In genomic region chr16:10979064-10979803, GRCm38 (mm10) we compare ENCODE assay signal across 8 mouse cellular contexts.
A peak's percentile ranks its signal among the peaks of the same experiment; 100 is the strongest.
DNase-seq lines count a peak whose midpoint lies in the region; ATAC-seq lines count a peak whose summit lies in the region.

No protein-coding gene starts in this region.

- H3K27me3 ChIP-seq in heart, embryonic 13.5 days (replicated peaks): no peaks in the 10 kb centered on the region
- H3K27me3 ChIP-seq in heart, embryonic 11.5 days (ENCODE audit: control insufficient read depth, insufficient read depth, low read length): no peaks in the 10 kb centered on the region
- no peaks in the 10 kb centered on the region for H3K27me3 ChIP-seq in limb, embryonic 10.5 days (ENCODE audit: low read depth, poor library complexity, severe bottlenecking)

- no peak overlapping the region for H3K4me3 ChIP-seq in heart, embryonic 13.5 days
- H3K4me3 ChIP-seq in heart, embryonic 11.5 days (ENCODE audit: low read depth, low read length): no peak overlapping the region
- no peak overlapping the region for H3K4me3 ChIP-seq in limb, embryonic 10.5 days

- WGBS in heart, embryonic 13.5 days: 60% methylated on average over 11 of the region's 11 CpGs
- WGBS in heart, embryonic 11.5 days (ENCODE audit: insufficient replicate concordance): 72% methylated on average over 11 of the region's 11 CpGs
- WGBS in limb, embryonic 10.5 days: 77% methylated on average over 11 of the region's 11 CpGs

- no peak for ATAC-seq in heart, embryonic 13.5 days (ENCODE audit: extremely low read depth, insufficient number of reproducible peaks, low FRiP score, low TSS enrichment)
- ATAC-seq in heart, embryonic 11.5 days (replicated peaks; ENCODE audit: insufficient number of reproducible peaks, low FRiP score, low TSS enrichment): no peak

- no peak overlapping the region for H3K9ac ChIP-seq in heart, embryonic 13.5 days
- H3K9ac ChIP-seq in heart, embryonic 11.5 days (ENCODE audit: low read depth, low read length): no peak overlapping the region

- peak; percentile 14 for DNase-seq in thymus, postnatal 14 days
- no peak for DNase-seq in thymus, postnatal 4 days
- no peak for DNase-seq in limb, embryonic 10.5 days (ENCODE audit: low spot score)
- no peak for DNase-seq in adrenal gland, postnatal 36 days
- DNase-seq in ovary, postnatal 14 days (ENCODE audit: low spot score): no peak
- no peak for DNase-seq in gastrocnemius, adult 18-20 months (ENCODE audit: low spot score)

- H3K4me1 ChIP-seq in heart, embryonic 13.5 days: peaks cover 56% of the 10 kb centered on the region
- H3K4me1 ChIP-seq in heart, embryonic 11.5 days (ENCODE audit: control insufficient read depth, insufficient read depth, low read length): peaks cover 22% of the 10 kb centered on the region
- H3K4me1 ChIP-seq in limb, embryonic 10.5 days: peaks cover 32% of the 10 kb centered on the region

- 0 out of 2 replicates have a peak overlapping the region, but pooled peaks have one; percentile 28 for H3K27ac ChIP-seq in heart, embryonic 13.5 days (replicated peaks)
- no peak overlapping the region for H3K27ac ChIP-seq in heart, embryonic 11.5 days (ENCODE audit: low read depth, low read length)
- peak overlapping the region; percentile 15; the same call in 1 of the 2 replicates for H3K27ac ChIP-seq in limb, embryonic 10.5 days

- no peak overlapping the region for H3K4me2 ChIP-seq in heart, embryonic 13.5 days
- H3K4me2 ChIP-seq in heart, embryonic 11.5 days: no peak overlapping the region

- no peaks in the 10 kb centered on the region for H3K9me3 ChIP-seq in heart, embryonic 13.5 days
- no peaks in the 10 kb centered on the region for H3K9me3 ChIP-seq in heart, embryonic 11.5 days (replicated peaks; ENCODE audit: control insufficient read depth, low read length)
- H3K9me3 ChIP-seq in limb, embryonic 10.5 days (replicated peaks): no peaks in the 10 kb centered on the region

- peaks cover 8% of the 10 kb centered on the region for H3K36me3 ChIP-seq in heart, embryonic 13.5 days
- H3K36me3 ChIP-seq in heart, embryonic 11.5 days (ENCODE audit: control insufficient read depth, insufficient read depth, low read length): no peaks in the 10 kb centered on the region
- peaks cover 24% of the 10 kb centered on the region for H3K36me3 ChIP-seq in limb, embryonic 10.5 days
